In the genomic region with DNA sequence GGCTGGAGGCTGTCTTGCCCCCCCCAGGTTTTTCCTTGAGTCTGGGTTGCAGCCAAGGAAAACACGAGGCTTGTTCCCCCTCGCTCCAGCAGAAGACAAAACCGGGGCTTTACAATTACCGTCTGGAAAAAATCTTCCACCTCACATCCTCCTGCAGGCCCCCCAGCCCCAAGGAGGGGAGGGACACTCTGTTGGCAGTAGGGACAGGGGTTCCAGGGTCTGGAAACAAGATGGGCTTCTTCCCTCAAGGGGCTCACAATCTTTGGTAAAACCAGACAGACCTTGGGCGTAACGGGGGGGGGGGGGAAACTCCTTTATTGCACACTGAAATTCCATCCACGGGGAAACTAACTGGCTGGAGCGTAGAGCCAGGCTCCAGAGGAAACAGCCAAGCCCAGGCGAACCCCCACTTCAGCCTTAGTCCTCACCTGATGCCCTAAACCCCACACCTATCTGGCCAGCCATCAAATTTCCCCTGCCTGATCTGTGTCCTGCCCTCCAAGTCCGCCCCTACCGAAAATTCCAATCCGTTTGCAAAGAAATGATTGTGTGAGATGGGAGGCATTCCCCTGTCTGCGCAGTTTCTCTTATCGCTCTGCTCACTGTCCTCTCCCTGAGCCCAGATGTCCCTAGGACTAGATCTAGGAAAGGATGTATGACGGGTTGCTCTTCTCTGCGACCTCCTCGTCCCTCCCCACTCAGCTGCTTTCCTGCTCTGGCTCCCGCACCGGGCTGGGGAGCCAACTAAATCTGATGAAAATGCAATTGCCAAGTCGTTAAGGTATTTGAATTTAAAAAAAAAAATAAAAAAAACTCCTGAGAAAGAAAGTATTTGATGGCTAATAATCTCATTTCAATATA, we compare ENCODE assay signal across 16 mouse cellular contexts. TPM values are rescaled to one million over a fixed set of nuclear protein-coding genes. Genes with fewer than 3 reads are reported as not detected.
DNase-seq lines count a peak whose midpoint lies in the region; ATAC-seq and TF ChIP-seq lines count a peak whose summit lies in the region.
"Had no signal": no experiment of that assay in that cellular context is flagged by ENCODE, and none has a peak within 500 bp of the region (broad histone marks: within the 10 kb centered on the region; RNA-seq: fewer than 3 reads in every experiment).

No protein-coding gene starts in this region.

- H3K36me3 ChIP-seq in kidney, embryonic 14.5 days (ENCODE audit: control insufficient read depth, insufficient read depth, low read length) = no peaks in the 10 kb centered on the region
- H3K36me3 ChIP-seq in kidney, adult 2 months (ENCODE audit: control insufficient read depth, insufficient read depth, low read length) = no peaks in the 10 kb centered on the region
- H3K36me3 ChIP-seq in forebrain, postnatal 0 days (ENCODE audit: insufficient read depth) = no peaks in the 10 kb centered on the region
- H3K36me3 ChIP-seq in neural tube, embryonic 12.5 days = no peaks in the 10 kb centered on the region
- H3K36me3 ChIP-seq: embryonic facial prominence, embryonic 15.5 days; G1E had no signal

- H3K27ac ChIP-seq in kidney, embryonic 14.5 days (ENCODE audit: low read depth, low read length) = no peak overlapping the region
- H3K27ac ChIP-seq in kidney, adult 2 months (ENCODE audit: insufficient read depth, low read depth, low read length) = no peak overlapping the region
- peak overlapping the region; percentile 35; the same call in 1 of the 2 replicates for H3K27ac ChIP-seq in forebrain, postnatal 0 days (ENCODE audit: low read depth, low read length)
- no peak overlapping the region for H3K27ac ChIP-seq in neural tube, embryonic 12.5 days
- H3K27ac ChIP-seq: embryonic facial prominence, embryonic 15.5 days had no signal

- ATAC-seq in kidney, embryonic 14.5 days (ENCODE audit: low FRiP score, low TSS enrichment) = no peak
- ATAC-seq in forebrain, postnatal 0 days = peak; percentile 11; the same call in 1 of the 2 replicates
- no peak for ATAC-seq in neural tube, embryonic 12.5 days (ENCODE audit: low FRiP score, low read depth)

- H3K27me3 ChIP-seq in kidney, embryonic 14.5 days (ENCODE audit: control insufficient read depth, insufficient read depth, low read length) = peaks cover 39% of the 10 kb centered on the region
- peaks cover 10% of the 10 kb centered on the region; the same call in 1 of the 2 replicates for H3K27me3 ChIP-seq in kidney, adult 2 months (replicated peaks; ENCODE audit: control insufficient read depth, insufficient read depth, low read length)
- peaks cover 46% of the 10 kb centered on the region for H3K27me3 ChIP-seq in forebrain, postnatal 0 days (ENCODE audit: insufficient read depth, low read length)
- peaks cover 51% of the 10 kb centered on the region for H3K27me3 ChIP-seq in neural tube, embryonic 12.5 days (replicated peaks)

- peak overlapping the region; percentile 32; the same call in 1 of the 2 replicates for H3K4me2 ChIP-seq in kidney, embryonic 14.5 days (replicated peaks; ENCODE audit: low read depth, low read length)
- H3K4me2 ChIP-seq in forebrain, postnatal 0 days (ENCODE audit: low read depth) = 0 out of 2 replicates have a peak overlapping the region, but pooled peaks have one; percentile 23
- H3K4me2 ChIP-seq in neural tube, embryonic 12.5 days (replicated peaks) = peak overlapping the region; percentile 65

- 5% methylated on average over 20 of the region's 20 CpGs for WGBS in kidney, embryonic 14.5 days
- WGBS in kidney, adult 2 months = 14% methylated on average over 20 of the region's 20 CpGs
- WGBS in forebrain, postnatal 0 days = 6% methylated on average over 19 of the region's 20 CpGs
- 6% methylated on average over 20 of the region's 20 CpGs for WGBS in neural tube, embryonic 12.5 days

- no peak for TF ChIP-seq CTCF in kidney, adult 2 months (conservative IDR thresholded peaks at IDR 0.05; ENCODE audit: insufficient read depth, insufficient read length, low read depth, low read length)
- no peak for TF ChIP-seq CTCF in forebrain, postnatal 0 days (IDR thresholded peaks at IDR 0.05; ENCODE audit: low read depth)

- peaks cover 40% of the 10 kb centered on the region for H3K4me1 ChIP-seq in kidney, embryonic 14.5 days (ENCODE audit: control insufficient read depth, insufficient read depth, low read length)
- H3K4me1 ChIP-seq in kidney, adult 2 months (ENCODE audit: control insufficient read depth, insufficient read depth, low read length) = peaks cover 3% of the 10 kb centered on the region; the same call in 1 of the 2 replicates
- peaks cover 20% of the 10 kb centered on the region for H3K4me1 ChIP-seq in forebrain, postnatal 0 days (ENCODE audit: insufficient read depth)
- H3K4me1 ChIP-seq in neural tube, embryonic 12.5 days = peaks cover 52% of the 10 kb centered on the region

- H3K4me3 ChIP-seq in kidney, embryonic 14.5 days (ENCODE audit: low read length) = peak overlapping the region; percentile 6; the same call in 1 of the 2 replicates
- H3K4me3 ChIP-seq in kidney, adult 2 months (ENCODE audit: insufficient read depth, low read depth, low read length) = no peak overlapping the region
- no peak overlapping the region for H3K4me3 ChIP-seq in forebrain, postnatal 0 days (ENCODE audit: low read depth, low read length)
- H3K4me3 ChIP-seq in neural tube, embryonic 12.5 days = no peak overlapping the region
- H3K4me3 ChIP-seq: embryonic facial prominence, embryonic 15.5 days had no signal

- no peak for TF ChIP-seq POLR2A in kidney, adult 2 months (IDR thresholded peaks at IDR 0.05; ENCODE audit: low read depth, low read length)

- H3K9ac ChIP-seq in kidney, embryonic 14.5 days (ENCODE audit: low read depth, low read length) = no peak overlapping the region
- no peak overlapping the region for H3K9ac ChIP-seq in forebrain, postnatal 0 days
- H3K9ac ChIP-seq in neural tube, embryonic 12.5 days = no peak overlapping the region
- H3K9ac ChIP-seq: embryonic facial prominence, embryonic 15.5 days had no signal

- DNase-seq in embryo, embryonic 10 days (ENCODE audit: low spot score) = peak; percentile 32
- no peak for DNase-seq in embryo, embryonic 10.5 days (ENCODE audit: low spot score)
- no peak for DNase-seq in kidney, adult 2 months
- DNase-seq in forebrain, postnatal 0 days = peak; percentile 37
- no peak for DNase-seq in spleen, postnatal 14 days (ENCODE audit: low spot score in 2 of 2)
- DNase-seq in liver = no peak
- DNase-seq: left cerebral cortex, postnatal 4 days; lung, postnatal 36 days had no signal

- no peaks in the 10 kb centered on the region for H3K9me3 ChIP-seq in kidney, embryonic 14.5 days (ENCODE audit: control insufficient read depth, low read length)
- H3K9me3 ChIP-seq in forebrain, postnatal 0 days (ENCODE audit: low read length) = 0 out of 2 replicates have a peak, but pooled peaks cover 3% of the 10 kb centered on the region
- no peaks in the 10 kb centered on the region for H3K9me3 ChIP-seq in neural tube, embryonic 12.5 days
- H3K9me3 ChIP-seq: embryonic facial prominence, embryonic 15.5 days had no signal

RNA-seq across cellular contexts. Expression of a gene that starts 5.9 kb away (rescaled TPM):
- not detected in 2 replicates for polyA plus RNA-seq in kidney, embryonic 14.5 days (2014; fragmentation: Nextera tagmentation; extraction: Ambion mirVana)
- polyA plus RNA-seq in kidney, adult 2 months (2012; rRNA removed) = not detected in 2 replicates
- not detected in 2 replicates for total RNA-seq in forebrain, postnatal 0 days (2014; rRNA removed)
- polyA plus RNA-seq in forebrain, postnatal 0 days (2015; fragmentation: Nextera tagmentation; extraction: Ambion mirVana) = not detected in 2 replicates
- polyA plus RNA-seq in neural tube, embryonic 12.5 days (2016; fragmentation: Nextera tagmentation; extraction: Ambion mirVana) = 0.18 TPM in 1 of 2 replicates, not detected in the other
- total RNA-seq: gastrocnemius, adult 18-20 months; hematopoietic stem cell, adult 5-6 weeks; left cerebral cortex, postnatal 4 days; neutrophil, adult 5-6 weeks had no signal
- polyA plus RNA-seq: embryonic facial prominence, embryonic 15.5 days; G1E; large intestine, adult 2 months had no signal

RNA-seq across cellular contexts. Expression of a gene that starts 51.0 kb away (rescaled TPM):
- polyA plus RNA-seq in kidney, embryonic 14.5 days (2014; fragmentation: Nextera tagmentation; extraction: Ambion mirVana) = not detected in 2 replicates
- not detected in 2 replicates for polyA plus RNA-seq in kidney, adult 2 months (2012; rRNA removed)
- total RNA-seq in forebrain, postnatal 0 days (2014; rRNA removed) = not detected in 2 replicates
- not detected in 2 replicates for polyA plus RNA-seq in forebrain, postnatal 0 days (2015; fragmentation: Nextera tagmentation; extraction: Ambion mirVana)
- polyA plus RNA-seq in neural tube, embryonic 12.5 days (2016; fragmentation: Nextera tagmentation; extraction: Ambion mirVana) = not detected in 2 replicates
- total RNA-seq: gastrocnemius, adult 18-20 months; left cerebral cortex, postnatal 4 days had no signal
- polyA plus RNA-seq: embryonic facial prominence, embryonic 15.5 days; G1E had no signal

RNA-seq across cellular contexts. Expression of a gene that starts 57.0 kb away (rescaled TPM):
- not detected in 2 replicates for polyA plus RNA-seq in kidney, embryonic 14.5 days (2014; fragmentation: Nextera tagmentation; extraction: Ambion mirVana)
- not detected in 2 replicates for polyA plus RNA-seq in kidney, adult 2 months (2012; rRNA removed)
- total RNA-seq in forebrain, postnatal 0 days (2014; rRNA removed) = not detected in 2 replicates
- not detected in 2 replicates for polyA plus RNA-seq in forebrain, postnatal 0 days (2015; fragmentation: Nextera tagmentation; extraction: Ambion mirVana)
- polyA plus RNA-seq in neural tube, embryonic 12.5 days (2016; fragmentation: Nextera tagmentation; extraction: Ambion mirVana) = not detected in 2 replicates
- total RNA-seq: G1E; gastrocnemius, adult 18-20 months; hematopoietic stem cell, adult 5-6 weeks; left cerebral cortex, postnatal 4 days; neutrophil, adult 5-6 weeks had no signal
- polyA plus RNA-seq: embryonic facial prominence, embryonic 15.5 days; G1E; large intestine, adult 2 months had no signal

Comparison
In these comparisons a context has a peak if more than half of its experiments do, and no peak if none do; other contexts are left out.
1. DNase-seq: peak in embryo, embryonic 10 days (single experiment) and forebrain, postnatal 0 days (single experiment); none in embryo, embryonic 10.5 days (single experiment), kidney, adult 2 months (single experiment), spleen, postnatal 14 days (0 of 2) and liver (single experiment).
2. Peak in every context shown above with its lines, with median percentiles within 50 percentile points of each other: H3K4me2 ChIP-seq.